Mouse (Mus musculus) T-helper 1 cell (primary cell): ENCODE results near the gene Tchh.
"Not testable (repeated sequence)": the region's sequence is repeated elsewhere in the genome, so short reads cannot be mapped to it uniquely, and the experiment has no call there.

ENCODE experiments used
- in situ Hi-C: fragments of 300-600 bp; cut with MboI, MseI; formaldehyde crosslinking; loops from one replicate; pipeline ENCODE4 v1.15.1; 2025; ENCODE audit warnings: high pct_unique_total_duplicates

The Tchh gene

GRCm38 (mm10) chr3:93442030-93442429, at the start of gene Tchh:
TSS of gene Tchh (plus strand) at chr3:93442330.
- in situ Hi-C loops: loop anchor here (5.0 kb wide), 1 partner anchor 50 kb away; no protein-coding TSS in a partner anchor

DNA sequence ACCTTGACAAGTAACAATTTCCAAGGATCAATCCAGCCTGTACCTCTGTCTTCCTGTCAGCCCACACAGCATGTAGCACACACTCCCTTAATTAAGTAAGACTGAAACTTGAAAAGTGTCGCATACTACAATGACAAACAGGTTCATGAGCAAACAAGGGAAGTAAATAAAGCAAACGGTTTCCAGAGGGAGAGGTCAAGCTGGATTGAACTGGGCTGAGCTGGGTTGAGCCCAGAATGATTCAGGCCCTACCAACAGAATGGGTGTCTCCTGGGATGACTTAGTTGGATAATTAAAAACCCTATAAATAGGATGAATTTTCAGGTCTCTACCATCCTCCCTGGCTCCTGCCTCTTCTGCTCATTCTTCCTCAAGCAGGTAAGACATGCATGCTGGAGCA, 48.8 kb upstream of the Tchh start, which contains the start of gene Rptn:
TSS of gene Rptn (plus strand) at position 334 of the 400 bp plus-strand sequence.
- in situ Hi-C loops: no loop called here

GRCm38 (mm10) chr3:93403936-93404335, 38.2 kb upstream of the Tchh start:
- in situ Hi-C loops: no loop called here

GRCm38 (mm10) chr3:93406992-93407391, 35.1 kb upstream of the Tchh start:
- in situ Hi-C loops: no loop called here

DNA sequence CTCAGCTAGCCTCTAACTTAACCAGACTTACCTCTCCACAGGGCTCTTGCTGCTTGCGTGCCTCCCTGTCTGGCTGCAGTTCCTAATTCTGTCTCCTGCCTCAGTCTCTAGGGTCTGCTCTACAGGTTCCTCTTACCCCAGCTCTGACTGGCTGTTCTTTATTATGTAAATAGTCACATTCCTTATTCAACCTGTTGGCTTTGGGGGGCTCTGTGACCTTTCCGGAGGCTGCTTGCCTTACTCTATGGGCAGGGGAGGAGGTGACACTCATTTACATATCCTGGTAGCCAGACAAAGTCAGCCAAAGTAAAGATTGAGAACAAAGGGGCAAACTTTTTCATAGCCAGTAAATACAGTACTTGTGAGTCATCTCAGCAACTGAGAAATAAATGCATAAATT, 30.2 kb upstream of the Tchh start:
- in situ Hi-C loops: no loop called here

DNA sequence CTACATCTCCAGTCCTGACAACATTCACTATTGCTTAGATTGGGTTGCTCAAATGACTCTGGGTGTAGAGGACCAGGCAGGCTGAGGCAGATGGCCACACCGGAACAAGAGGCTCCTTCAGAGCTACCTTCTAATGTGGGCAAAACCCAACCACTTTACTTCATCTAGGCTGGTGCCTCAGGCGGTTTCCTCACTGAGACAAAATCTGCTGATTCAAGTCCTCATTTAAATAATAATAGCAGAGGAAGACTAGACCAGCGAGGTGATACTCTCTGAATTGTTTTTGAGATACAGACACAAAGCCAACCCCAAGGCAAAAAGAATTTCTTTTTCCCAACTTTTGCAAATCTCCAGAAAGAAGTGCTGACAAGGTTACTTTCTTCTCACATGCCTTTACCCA, 10.5 kb upstream of the Tchh start:
- in situ Hi-C loops: no loop called here

- in situ Hi-C loops: loop anchor here (5.0 kb wide), 1 partner anchor 49 kb away; no protein-coding TSS in a partner anchor
Measured at GRCm38 (mm10) chr3:93443501-93444101, 1.5 kb downstream of the Tchh start.

- in situ Hi-C loops: loop anchor here (5.0 kb wide), 1 partner anchor 48 kb away; no protein-coding TSS in a partner anchor
Measured at GRCm38 (mm10) chr3:93444343-93445164, 2.4 kb downstream of the Tchh start.

DNA sequence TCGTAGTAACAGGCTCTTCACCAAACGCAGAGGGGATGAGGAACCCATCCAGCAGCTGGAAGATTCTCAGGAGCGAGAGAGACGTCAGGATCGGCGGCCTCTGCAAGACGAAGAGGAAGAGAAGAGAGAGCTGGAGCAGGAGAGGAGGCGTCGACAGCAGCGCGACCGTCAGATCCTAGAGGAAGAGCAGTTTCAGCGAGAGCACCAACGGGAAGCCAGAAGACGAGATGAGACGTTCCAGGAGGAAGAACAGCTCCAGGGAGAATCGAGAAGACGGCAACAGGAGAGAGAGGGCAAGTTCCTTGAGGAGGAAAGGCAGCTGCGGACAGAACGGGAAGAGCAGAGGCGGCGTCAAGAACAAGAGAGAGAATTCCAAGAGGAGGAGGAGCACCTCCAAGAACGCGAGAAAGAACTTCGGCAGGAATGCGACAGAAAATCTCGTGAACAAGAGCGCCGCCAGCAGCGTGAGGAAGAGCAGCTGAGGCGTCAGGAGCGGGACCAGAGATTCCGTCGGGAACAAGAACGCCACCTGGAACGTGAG, 3.1 kb downstream of the Tchh start:
- in situ Hi-C loops: no loop called here

DNA sequence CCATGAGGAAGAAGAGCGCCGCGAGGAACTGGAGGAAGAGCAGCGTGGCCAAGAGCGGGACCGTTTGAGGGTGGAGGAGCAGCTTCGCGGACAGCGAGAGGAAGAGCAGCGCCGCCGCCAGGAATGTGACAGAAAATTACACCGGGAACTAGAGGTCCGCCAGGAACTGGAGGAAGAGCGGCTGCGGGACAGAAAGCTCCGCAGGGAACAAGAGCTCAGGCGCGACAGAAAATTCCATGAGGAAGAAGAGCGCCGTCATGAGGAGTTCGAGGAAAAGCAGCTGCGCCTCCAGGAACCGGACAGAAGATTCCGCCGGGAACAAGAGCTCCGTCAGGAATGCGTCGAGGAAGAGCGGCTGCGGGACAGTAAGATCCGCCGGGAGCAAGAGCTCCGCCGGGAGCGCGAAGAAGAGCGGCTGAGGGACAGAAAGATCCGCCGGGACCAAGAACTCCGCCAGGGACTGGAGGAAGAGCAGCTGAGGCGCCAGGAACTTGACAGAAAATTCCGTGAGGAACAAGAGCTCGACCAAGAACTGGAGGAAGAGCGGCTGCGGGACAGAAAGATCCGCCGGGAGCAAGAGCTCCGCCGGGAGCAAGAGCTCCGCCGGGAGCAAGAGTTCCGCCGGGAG, 4.1 kb downstream of the Tchh start:
- in situ Hi-C loops: no loop called here

- in situ Hi-C loops: not testable (repeated sequence)
Measured at GRCm38 (mm10) chr3:93446756-93447137, 4.6 kb downstream of the Tchh start.

DNA sequence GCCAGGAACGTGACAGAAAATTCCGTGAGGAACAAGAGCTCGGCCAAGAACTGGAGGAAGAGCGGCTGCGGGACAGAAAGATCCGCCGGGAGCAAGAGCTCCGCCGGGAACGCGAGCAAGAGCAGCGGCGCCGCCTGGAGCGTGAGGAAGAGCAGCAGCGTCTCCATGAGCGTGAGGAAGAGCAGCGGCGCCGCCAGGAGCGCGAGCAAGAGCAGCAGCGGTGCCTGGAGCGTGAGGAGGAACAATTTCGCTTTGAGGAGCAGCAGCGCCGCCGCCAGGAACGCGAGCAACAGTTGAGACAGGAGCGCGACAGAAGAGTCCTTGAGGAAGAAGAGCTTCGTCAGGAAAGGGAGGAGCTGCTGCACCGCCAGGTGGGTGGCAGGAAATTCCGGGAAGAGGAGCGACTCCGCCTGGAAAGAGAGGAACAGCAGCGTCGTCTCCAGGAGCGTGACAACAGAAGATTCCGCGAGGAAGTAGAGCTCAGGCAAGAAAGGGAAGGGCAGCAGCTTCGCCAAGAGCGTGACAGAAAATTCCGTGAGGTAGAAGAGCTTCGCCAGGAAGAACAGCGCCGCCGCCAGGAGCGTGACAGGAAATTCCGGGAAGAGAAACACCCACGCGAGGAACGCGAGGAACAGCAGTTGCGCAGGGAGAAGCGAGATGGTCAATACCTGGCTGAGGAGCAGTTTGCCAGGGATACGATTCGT, 5.2 kb downstream of the Tchh start:
- in situ Hi-C loops: no loop called here

DNA sequence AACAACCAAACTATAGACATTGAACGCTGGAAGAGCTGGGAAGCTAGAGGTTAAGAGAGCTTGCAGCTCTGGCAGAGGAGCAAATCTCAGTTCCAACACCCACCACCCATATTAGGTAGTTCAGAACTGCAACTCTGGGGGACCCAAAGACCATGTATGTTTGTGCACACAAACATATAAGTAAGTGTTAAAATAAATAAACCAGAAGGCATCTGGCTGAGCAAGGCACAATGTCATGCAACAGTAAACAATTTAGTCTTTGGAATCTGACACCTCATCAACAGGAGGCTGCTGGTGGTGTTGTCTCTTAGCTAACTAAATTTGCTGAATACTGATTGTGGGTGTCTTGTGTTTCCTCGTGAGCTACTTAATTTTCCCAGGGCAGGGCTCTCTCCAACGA, 24.4 kb downstream of the Tchh start:
- in situ Hi-C loops: no loop called here

- in situ Hi-C loops: no loop called here
Measured at GRCm38 (mm10) chr3:93467130-93467529, 25.0 kb downstream of the Tchh start.

DNA sequence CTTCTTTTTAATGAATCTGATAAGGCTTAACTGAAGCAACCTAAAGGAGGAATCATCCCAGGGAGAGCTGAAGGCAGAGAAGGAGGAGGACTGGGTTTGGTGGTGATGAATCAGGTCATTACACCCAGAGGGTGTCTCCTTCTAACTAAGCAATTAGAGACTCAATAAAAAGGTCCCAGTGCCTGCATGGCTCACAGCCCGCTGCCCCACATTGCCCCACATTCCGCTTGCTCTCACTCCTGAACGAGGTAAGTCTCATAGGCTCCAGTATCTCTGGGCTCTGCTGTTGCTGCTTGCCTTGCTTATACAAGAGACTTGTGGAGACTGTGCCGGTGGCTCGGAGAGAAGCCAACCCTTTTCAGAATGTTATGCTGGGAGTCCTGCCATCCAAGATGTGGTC, 26.4 kb downstream of the Tchh start, which contains the start of gene Tchhl1:
TSS of gene Tchhl1 (plus strand) at position 194 of the 400 bp plus-strand sequence.
- in situ Hi-C loops: no loop called here

DNA sequence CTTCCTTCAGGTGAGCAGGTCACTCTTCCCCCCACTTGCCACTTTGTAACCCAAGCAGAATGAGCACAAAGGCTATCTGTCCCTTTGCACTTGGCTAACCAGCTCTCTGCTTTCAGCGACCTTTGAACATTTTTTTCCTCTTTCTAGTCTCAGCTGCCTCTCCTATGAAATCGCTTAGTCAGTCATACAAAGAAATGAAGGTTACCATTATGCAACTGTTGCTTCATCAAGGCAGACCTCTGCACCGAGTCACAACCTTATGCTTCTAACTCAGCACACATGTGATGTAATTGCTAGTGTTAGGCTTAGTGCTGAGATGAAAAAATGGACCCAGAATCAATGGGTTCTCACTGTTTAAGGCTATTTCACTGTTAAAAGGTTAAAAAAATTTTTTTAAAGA, 27.5 kb downstream of the Tchh start:
- in situ Hi-C loops: no loop called here

- in situ Hi-C loops: no loop called here
Measured at GRCm38 (mm10) chr3:93480053-93480452, 37.9 kb downstream of the Tchh start.

- in situ Hi-C loops: no loop called here
Measured at GRCm38 (mm10) chr3:93481982-93482616, 40.0 kb downstream of the Tchh start.

- in situ Hi-C loops: no loop called here
Measured at GRCm38 (mm10) chr3:93485611-93486010, 43.5 kb downstream of the Tchh start.

DNA sequence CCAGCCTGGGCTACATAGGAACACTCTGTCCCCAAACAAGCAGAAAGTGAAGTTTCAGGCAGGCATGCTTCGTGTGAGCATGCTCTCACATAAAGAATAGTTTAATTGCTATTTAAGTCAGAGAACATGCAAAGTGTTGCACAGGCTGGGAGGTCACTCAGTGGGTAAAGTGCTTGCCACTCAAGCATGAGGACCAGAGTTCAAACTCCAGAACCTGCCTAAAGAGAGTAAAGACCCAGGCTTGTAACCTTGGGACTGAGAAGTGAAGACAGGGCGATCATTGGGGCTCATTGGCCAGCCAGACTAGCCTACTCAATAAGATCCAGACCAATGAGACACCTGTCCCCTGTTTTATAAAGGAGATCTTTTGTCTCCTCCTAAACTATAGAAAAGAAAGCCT, 46.4 kb downstream of the Tchh start:
- in situ Hi-C loops: no loop called here

GRCm38 (mm10) chr3:93492176-93492575, 50.0 kb downstream of the Tchh start:
- in situ Hi-C loops: loop anchor here (5.0 kb wide), 3 partner anchors 50 to 380 kb away; partner anchors contain the start of gene Tchh
